Mouse (Mus musculus) adrenal gland, postnatal 36 days (tissue): ENCODE results near the gene Cxcl12. TPM values are rescaled to one million over a fixed set of nuclear protein-coding genes. Genes with fewer than 3 reads are reported as not detected.
A peak's percentile ranks its signal among the peaks of the same experiment; 100 is the strongest.

ENCODE experiments used
- DNase-seq, 2 experiments: peaks; one replicate each; pipeline ENCODE4 v3.0.0; 2021; ENCODE audit warnings: mixed read lengths in 1 of 2
- long read RNA-seq, 2 experiments: library from polyadenylated mRNA; stranded (forward); transcript quantifications; one replicate each; pipeline ENCODE4 v2.0.0; 2021; ENCODE audit warnings: borderline sequencing depth in 2 of 2
- total RNA-seq, 2 experiments: library from RNA; stranded (reverse); gene quantifications; 2 replicates each; pipeline ENCODE4 v1.2.3; 2021

Cxcl12 gene
- 10 to 100 TPM; 44.6 to 48.6 TPM for total RNA-seq
- long read RNA-seq, experiment 1, transcript Cxcl12-202 (3 exons, 1,878 nt) = major isoform, 39 of 46 reads
- long read RNA-seq, experiment 1, partial matches to known transcripts = 5 of 46 reads
- long read RNA-seq, experiment 1, other reads (novel, unspliced or antisense) = 1 of 46 reads
- long read RNA-seq, experiment 2, transcript Cxcl12-202 (3 exons, 1,878 nt) = major isoform, 19 of 20 reads
- long read RNA-seq, experiment 2, partial matches to known transcripts = 0 of 20 reads
- long read RNA-seq, experiment 2, other reads (novel, unspliced or antisense) = 1 of 20 reads

DNA sequence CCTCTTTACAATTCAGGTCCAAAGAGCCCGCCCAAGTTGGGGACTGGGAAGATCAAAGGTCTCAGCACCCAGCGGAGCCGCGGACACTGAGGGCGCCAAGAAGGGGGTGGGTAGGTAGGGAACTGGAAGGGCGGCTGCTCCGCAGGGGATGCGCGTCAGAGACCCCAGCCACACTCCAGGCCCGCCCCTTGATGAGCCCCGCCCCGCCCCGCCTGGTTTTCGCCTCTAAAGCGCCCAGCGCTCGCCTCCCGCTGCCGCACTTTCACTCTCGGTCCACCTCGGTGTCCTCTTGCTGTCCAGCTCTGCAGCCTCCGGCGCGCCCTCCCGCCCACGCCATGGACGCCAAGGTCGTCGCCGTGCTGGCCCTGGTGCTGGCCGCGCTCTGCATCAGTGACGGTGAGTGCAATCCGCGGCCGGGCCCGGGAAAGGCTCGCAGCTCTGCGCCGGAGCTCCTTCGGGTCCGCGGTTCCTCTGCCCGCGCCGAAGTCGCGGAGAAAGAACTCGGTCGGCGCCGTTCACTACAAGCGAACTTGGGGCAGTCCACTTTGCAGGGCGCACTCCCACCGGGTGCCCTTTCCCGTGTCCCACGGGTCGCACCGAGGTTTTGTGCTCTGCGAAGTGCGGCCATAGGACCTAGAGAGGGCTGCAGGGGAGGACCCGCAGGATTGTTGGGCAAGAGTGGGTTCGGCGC, at the start of gene Cxcl12:
Gene Cxcl12 (plus strand): TSS at position 215 of the 691 bp plus-strand sequence.
- DNase-seq = peak; percentile 84 to 88

DNA sequence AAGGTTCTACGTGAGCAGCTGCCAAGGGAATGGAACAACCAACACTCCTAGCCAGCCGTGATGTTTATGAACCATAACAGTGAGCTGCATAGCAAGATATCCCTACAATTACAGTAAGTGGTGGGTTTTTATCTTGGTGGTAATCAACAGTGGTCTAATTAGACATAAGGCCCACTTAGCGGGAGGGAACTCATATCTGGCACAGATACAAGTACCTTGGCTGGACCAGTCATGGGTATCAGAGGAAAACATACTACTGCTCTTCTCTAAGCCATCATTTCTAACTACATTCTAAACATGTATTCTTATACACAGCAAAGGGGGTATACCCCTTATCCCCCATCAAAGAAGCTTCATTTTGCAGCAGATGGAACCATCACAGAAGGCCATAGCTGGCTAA, 46.3 kb upstream of the Cxcl12 start:
- DNase-seq = no peak

DNA sequence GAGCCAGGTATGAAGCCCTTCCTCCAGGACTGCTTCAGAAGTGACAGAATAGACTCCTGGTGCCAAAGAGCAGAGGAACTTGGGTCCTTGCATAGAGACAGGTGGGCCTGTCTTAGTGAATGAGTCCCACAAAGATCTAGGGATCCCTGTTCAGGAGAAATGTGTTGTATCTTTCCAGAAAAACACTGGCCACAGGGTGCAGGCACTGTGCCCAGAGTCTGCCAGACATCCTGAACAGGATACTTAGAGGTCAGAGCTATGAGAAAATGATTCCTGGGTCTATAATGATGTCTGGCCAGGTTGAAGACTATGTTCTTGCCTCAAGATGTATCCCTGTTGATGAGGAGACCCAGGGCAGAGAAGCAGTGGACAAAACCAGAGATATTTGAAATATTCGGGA, 42.0 kb upstream of the Cxcl12 start:
- no peak for DNase-seq

DNA sequence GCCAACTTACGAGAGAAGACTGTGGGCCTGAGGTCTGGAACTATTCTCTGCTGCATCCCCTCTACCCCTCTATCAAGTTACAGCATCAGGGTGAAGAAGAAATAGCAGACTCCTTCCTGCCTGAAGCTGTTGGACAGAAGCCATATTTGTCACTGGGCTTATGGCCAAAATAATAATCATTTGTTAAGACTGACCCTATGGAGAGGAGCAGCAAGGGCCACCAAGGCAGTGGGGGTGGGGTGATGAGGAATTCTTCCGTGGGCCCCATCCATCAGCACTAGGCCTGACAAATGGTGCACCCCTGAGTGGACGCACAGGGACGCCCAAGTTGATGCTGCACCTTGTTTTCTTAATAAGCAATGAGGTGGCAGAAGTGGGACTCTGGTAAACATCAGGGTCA, 38.9 kb upstream of the Cxcl12 start:
- peak in 1 of 2 experiments; percentile 4 for DNase-seq

DNA sequence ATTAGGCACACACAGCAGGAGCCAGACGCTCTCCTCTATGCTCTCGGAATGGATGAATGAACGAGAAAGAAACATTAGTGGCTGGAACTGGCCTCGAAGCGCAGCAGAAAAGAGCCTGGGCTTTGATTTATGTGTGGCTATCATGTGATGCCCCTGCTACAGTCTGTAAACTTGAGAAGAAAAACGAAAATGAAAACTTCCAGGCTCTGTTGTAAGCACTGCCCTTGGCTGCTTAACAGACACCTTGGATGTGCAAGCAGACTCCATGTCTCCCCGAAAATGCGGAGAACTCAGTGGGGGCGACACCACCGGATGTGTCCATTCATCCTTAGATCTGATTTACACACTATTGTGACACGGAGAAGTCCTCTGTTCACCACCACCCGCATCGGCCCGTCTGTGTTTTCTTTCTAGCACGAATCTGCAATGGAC, 37.6 kb upstream of the Cxcl12 start:
- peak; percentile 15 to 16 for DNase-seq

DNA sequence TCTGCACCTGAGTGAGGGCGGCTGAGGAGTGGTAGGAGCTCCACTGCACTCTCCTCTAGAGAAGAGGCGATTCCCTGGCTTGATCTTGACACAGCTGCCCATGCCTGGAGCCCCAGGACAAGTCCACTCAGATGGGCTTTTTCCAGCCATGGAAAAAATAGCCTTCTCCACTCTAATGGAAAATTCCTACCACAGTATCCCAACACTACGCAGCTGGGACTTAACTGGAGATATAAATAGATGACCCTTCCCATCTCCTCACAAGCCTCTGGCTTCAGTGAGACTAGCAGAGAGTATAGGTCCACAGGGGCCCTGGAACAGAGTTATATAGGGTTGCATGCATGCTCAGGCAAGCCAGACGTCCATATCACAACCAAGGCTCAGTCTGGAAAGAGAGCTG, 33.8 kb upstream of the Cxcl12 start:
- DNase-seq = no peak

DNA sequence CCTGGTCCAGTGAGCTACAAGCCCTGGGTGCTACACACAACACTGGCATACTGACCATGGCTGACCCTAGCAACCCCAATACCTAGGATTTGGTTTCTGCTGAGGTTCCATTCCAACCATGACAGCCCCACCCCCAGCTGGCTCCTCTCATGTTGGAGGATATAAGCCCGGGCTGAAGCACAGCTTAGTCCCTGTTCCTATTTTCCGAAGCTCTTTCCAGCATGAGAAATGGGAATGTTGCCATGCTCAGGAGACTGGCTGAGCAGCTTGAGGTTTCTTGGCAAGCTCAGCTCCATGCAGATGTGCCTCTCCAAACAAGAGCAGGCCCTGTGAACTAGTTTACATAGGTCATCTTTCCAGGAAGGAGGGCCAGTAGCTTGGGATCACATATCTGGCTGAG, 30.6 kb upstream of the Cxcl12 start:
- no peak for DNase-seq

DNA sequence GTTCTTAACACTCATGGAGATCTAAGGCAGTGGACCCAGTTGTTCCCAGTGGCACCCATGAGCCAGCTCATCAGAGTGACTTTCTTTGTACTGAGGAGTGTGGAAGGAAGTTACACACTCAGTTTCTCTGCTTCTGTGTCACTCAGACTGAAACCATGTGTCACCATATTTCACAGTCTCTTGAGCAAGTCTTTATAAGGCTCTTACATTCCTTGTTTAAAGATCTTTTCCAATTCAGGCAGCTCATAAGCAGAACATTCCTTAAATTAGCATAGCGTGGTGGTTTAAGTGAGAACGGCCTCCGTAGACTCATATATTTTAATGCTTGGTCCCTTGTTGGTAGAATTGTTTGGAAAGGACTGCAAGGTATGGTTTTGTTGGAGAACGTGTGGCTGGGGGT, 27.4 kb upstream of the Cxcl12 start:
- no peak for DNase-seq

DNA sequence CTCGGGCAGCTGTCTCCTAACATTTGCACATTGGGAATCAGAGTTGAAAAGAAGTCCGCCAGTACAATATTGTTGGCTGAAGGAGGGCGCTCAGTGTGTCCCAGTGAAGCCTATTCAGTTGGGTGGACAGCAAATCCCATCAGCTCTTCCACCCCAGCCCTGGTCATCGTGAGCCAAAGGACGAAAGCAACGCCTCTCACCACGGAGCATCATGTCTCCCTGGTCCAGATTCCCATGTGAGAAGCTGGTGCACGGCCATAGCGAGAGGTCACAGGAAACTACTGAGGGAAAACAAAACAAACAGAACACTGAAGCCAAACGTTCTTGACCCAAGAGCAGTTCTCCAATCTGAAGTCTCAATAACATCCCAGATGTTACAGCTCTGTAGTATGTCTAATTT, 21.4 kb upstream of the Cxcl12 start:
- DNase-seq = no peak

DNA sequence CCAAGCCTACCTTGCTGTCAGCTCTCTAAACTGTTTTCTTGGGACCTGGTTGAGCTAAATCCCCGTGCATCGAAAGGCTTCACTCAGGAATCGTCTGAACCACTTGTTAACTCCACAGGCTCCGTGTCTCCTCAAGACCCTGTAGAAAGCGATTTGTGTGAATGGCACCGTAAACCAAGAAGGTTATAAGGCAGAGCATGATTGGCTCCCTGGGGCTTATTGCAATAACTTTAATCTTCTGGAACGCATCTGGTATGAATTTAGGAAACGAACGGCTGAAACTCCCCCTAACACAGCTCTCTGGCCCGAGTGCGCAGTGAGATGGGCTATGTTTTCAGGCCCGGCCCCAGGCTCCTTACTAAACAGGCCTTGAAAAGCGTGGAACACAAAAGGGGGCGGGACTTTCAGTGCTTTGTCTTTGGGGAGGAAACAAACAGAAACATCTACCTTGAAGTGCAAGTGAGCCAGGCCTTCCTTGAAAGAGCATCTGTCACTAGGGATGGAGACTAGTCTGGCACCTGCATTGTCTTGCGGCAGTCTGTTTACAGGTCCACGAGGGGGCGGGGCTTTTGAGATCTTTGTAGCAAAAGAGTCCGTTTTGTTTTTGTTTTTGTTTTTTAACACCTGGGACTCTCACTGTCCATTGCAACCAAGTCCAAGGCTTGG, 16.7 kb upstream of the Cxcl12 start:
- DNase-seq = no peak

DNA sequence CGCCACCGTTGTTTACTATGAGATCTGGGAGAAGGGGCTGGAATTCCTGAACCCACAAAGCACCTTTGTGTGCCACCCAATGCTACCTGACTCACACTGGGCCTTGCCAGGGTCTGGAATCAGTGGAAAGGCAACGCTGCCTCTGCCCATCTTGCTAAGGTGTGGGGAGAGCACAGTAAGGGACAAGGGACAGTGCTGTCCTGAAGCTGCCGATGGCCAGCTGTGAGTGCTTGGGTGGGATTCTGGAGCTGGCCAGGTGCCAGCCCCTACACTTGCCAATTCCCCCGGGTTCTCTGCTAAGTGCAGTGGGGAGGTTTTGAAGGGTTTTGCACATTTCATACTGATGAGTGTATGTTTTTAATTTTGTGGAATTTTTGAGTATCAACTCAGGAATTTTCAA, 15.3 kb upstream of the Cxcl12 start:
- DNase-seq = no peak

DNA sequence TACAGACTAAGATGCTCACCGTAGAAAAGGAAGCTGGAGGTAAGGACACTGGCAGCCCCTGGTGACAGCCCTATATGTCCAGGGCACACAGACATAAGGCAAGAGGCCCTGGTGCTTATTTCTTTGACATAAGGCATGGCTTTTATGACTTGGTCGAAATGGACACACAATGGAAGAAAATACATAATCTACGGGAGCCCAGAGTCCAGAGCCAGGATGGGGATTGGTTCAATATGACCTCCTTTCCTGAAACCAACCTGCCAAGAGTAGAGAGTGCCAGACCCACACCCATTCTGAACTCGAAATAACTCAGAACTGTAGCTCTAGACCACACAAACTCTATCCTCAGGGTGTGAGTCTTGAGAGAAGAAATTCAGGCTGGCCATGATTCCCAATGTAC, 11.5 kb upstream of the Cxcl12 start:
- no peak for DNase-seq

DNA sequence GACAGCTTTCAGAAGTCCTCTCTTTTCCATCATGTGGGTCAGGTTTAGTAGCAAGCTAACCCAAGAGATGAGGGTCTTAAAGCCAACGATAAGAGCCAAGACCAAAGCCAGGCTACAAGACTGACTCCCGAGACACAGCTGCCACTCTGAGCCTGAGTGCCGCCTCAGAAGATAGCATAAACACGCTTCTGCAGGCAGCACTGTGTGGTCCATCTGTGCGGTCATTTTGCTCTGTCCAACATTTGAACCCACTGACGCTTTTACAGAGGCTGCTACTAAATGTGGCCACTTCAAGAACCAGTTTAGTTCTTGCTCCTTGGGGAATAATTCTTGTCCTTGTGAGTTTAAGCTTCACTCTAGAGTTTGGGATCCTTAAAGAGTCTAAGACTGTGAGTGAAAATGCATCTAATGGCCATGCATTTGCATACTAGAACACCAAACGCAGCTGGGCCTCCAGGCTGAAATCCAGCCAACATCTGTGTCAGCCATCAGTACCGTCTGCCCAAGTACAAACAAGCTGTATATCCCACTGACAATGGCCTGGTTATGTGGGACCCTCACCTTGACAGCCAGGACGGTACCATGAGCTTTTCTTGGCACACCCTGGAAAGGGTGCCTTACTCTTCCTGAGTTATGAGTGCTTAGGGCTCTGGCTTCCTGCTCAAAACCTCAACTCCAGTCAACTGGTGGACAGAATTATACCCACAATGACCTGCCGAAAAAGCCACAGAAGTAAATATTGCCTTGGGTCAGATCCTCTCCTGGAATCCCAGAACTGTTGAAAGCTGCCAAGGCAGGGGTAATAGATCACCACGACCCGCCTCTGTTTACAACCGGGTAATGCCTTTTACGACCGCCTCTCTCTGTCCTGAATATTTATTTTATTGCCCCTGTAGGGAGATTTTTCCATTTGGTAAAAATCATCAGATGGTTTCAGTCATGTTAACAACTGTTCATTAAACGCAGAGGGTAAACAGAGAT, 8.3 kb upstream of the Cxcl12 start:
- no peak for DNase-seq

DNA sequence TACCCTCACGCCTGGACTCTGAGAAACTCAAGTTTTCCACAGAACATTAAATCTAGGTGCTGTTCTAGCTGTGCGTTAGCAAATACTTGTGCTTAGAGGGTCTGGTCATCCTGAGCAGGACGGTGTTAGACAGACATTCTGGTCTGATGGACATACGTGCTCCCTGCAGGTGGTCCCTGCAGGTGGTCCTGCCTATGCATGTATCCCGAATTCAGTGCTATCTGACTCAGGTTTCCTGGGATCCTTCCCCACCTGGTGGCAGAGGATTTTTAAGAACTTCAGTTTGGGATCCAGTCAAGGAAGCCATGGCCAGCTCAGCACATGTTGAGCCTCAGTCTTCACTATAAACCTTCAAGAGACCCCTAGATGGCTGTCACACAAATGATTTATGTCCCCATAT, 4.8 kb upstream of the Cxcl12 start:
- no peak for DNase-seq

DNA sequence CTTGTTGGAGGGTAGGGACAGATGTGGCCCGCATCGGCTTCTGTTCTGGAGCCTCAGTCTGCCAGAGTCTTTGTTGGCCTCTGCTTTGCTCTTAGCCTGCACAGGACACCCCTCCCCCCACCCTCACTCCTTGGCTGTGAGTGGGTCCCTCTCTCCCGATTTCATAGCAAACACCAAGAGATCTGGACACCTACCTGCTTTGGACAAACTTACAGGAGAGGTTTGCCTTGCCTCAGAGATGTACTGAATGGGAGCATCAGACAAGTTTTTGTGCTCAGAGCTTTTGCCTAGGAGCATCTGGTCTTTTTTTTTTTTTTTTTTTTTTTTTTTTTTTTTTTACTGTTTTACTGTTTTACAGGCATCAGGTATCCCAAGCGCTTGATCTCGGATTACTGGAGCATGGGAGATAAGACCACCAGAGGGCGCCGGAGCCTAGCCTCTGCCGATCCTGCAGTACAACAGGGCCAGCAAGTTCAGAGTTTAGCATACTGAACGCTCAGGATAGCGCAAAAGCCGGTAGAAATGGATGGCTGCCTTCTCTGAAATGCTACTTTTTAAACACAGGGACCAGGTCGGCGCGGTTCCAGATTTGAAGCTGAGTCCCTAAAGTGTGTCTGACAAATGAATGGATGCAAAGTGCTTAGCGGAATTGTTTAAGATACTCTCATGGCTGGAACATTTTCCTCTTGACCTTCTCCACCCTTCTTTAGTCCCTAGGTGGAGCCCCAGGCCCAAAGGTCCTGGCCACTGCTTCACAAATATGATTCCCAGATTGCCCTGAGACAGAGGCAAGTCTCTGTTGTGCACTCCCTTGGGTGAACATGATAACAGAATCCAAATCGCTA, 1.5 kb upstream of the Cxcl12 start:
- DNase-seq = peak; percentile 85 to 90

DNA sequence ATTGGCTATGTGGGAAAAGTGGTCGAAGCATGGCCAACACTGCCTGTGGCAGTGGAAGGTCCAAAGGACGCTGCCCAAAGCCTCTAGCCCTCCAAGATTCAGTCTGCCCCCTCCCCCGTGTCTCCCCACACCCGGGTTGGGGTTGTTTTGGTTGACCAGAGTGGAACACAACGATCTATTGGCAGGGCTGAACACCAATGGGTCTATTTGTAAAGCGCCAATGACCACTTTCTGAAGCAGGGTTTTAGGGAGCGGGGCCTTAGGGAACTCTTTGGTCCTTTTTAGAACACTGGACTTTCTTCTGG, 957 bp upstream of the Cxcl12 start:
- no peak for DNase-seq

DNA sequence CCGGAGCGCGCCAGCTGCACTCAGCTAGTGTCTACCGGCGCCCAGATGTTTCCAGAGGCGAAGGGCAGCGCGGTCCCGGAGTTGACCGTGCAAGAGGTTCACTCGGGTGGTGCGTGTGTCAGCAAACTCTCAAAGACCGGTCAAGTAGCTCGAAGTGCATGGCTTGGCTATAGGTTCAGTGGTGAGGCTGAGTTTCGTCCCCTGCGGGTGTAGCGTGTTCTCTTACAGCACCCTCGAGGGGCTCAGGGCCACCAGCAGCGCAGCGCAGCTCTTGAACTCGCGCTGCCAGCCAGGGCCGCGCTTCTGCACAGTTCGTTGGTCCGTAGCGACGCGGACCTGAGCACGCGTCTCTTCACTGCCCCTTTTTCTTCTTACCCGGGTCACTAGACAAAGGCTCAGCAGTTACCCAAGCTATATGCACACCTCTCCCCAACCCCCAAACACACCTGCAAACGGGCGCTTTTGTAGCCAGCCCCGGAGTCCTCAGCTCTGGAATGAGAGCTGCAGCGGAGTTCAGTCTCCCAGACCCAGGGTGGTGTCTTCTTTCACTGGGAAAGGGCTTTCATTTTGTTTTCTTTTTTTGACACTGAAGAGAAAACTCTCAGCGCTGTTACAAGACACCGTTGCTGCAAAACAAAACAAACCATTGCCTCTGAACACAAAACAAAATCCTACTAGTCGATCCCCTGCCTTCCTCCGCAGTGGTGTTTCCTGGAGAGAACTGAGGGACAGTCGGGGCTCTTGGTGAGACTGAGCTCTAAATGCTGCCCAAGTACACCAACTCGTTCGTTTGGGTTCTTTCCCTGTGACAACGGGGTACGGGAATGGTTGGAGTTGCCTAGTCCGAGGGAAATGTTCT, 945 bp downstream of the Cxcl12 start:
- peak; percentile 9 to 30 for DNase-seq

DNA sequence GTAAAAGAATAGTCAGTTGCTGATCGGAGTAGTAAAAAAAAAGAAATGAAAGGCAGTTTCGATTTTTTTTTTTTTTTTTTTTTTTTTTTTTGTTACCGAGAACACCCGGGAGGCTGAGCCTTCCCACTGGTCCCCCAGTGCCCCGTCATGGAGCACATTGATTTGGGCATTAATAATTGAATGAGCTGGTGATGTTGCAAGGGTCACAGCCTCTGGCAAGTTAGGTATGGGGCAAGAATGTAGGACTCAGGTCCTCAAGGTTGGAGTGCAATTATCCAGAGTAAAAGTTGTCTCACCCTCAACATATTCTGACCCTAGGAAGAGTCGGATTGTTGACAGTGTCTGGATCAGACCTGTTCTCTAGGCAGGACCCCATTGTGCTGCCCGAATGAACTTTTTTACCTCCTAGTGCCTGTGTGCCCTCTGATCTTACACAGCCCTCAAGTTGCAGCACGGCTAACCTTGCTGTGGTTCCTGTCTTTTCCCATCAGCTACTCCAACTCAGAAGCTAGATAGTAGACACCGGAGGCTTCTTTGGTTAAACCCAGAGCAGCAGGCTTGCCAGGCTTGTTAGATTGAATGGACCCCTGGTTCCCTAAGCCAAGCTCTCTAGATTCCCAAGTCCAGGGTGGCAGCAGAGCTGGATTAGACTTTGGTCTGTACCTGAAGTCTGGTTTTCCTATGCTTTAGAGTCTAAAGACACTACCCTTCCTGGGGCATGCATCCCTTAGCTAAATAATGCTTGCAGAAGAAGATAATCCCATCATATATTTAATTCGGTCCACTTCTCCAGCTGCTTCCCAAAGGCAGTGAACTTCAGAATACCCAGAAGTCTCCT, 1.8 kb downstream of the Cxcl12 start:
- no peak for DNase-seq

DNA sequence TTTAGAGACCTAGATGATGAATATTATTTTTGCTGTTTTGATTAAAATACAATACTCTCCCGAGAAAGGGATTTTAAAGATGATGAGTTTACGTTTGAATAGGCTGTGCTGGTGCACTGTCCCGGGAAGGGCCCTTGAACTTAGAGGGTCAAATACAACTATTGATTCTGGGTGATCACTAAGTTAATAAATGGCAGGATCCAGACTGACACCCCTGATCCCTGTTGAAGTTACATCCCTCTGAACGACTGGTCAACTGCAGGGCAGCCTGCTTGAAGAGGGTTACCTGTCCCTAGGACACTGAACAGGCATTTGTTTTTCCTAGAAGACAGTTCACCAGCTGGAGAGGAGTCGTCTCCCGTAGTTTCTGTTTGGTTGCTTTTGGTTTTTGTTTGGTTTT, 4.0 kb downstream of the Cxcl12 start:
- no peak for DNase-seq
